Mouse (Mus musculus) limb, embryonic 10.5 days (tissue): Measurements from ENCODE around the gene Mtif2. TPM values are rescaled to one million over a fixed set of nuclear protein-coding genes. Genes with fewer than 3 reads are reported as not detected.
"Not testable (repeated sequence)": the region's sequence is repeated elsewhere in the genome, so short reads cannot be mapped to it uniquely, and the experiment has no call there.

Source experiments
- DNase-seq: peaks from one replicate; pipeline ENCODE4 v3.0.0-alpha.2; 2017; ENCODE audit warnings: low spot score
- H3K27ac ChIP-seq: fragments of 300-500 bp; sonication (generic); 2 replicates; pipeline ENCODE4 v1.5.1; 2016; ENCODE audit warnings: mild to moderate bottlenecking
- H3K27me3 ChIP-seq: fragments of 300-500 bp; sonication (generic); 2 replicates; pipeline ENCODE4 v1.6.1; 2016; ENCODE audit warnings: low read depth, mild to moderate bottlenecking; ENCODE audit not compliant: poor library complexity, severe bottlenecking
- H3K36me3 ChIP-seq: fragments of 300-500 bp; sonication (generic); 2 replicates; pipeline ENCODE4 v1.6.1; 2016; ENCODE audit warnings: mild to moderate bottlenecking, moderate library complexity
- H3K4me1 ChIP-seq: fragments of 300-500 bp; sonication (generic); 2 replicates; pipeline ENCODE4 v1.6.1; 2016
- H3K4me3 ChIP-seq: fragments of 300-500 bp; sonication (generic); 2 replicates; pipeline ENCODE4 v1.5.1; 2016; ENCODE audit warnings: mild to moderate bottlenecking, moderate library complexity
- H3K9me3 ChIP-seq: fragments of 300-500 bp; sonication (generic); replicated peaks from 2 replicates; pipeline ENCODE4 v1.6.1; 2016; ENCODE audit warnings: mild to moderate bottlenecking
- WGBS: fragments of 180-500 bp; shearing (Covaris S2); methylation state at CpG from one replicate; pipeline ENCODE4 v1.1.7; 2016; 5-methylcytosine and 5-hydroxymethylcytosine counted together
- polyA plus RNA-seq: library from polyadenylated mRNA; unstranded; fragments of >200 nt; fragmentation: Nextera tagmentation; extraction: Ambion mirVana; gene quantifications from 2 replicates; pipeline ENCODE4 v1.2.1, GENCODE M21; 2016

The Mtif2 gene
- polyA plus RNA-seq, 1 experiment from 2014 or later, result 45.2 TPM

- not testable (repeated sequence) for H3K4me3 ChIP-seq, H3K27me3 ChIP-seq, H3K9me3 ChIP-seq, H3K27ac ChIP-seq, DNase-seq
- Histone ChIP-seq H3K36me3 (peaks cover 63% of the 10 kb centered on the region), H3K4me1 (peaks cover 11% of the 10 kb centered on the region)
- 90% methylated on average over 4 of the region's 4 CpGs for WGBS
Observed at GRCm38 (mm10) chr11:29545150-29545752, 19.0 kb downstream of the Mtif2 start.

DNA sequence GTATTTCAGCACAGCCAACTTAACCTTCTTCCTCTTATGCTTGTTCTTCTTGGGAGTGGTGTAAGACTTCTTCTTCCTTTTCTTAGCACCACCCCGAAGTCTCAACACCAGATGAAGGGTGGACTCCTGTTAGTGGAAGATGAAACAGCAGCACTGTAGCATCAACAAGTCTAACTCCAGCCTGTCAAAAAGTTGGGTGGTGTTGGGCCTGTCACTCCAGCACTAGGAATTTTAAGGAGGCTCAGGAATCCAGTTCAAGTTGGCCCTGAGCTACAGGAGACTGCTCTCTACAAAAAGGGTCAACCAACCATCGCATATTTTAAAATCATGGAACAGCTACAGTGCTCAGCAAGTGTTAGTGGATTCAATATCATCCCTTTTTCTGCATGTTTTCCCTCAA is 20.1 kb downstream of the Mtif2 start:
- Histone ChIP-seq H3K4me3 (peak overlapping the region; percentile 74), H3K36me3 (peaks cover 53% of the 10 kb centered on the region), H3K27ac (peak overlapping the region; percentile 95; the same call in 1 of the 2 replicates), H3K4me1 (peaks cover 11% of the 10 kb centered on the region)
- not testable (repeated sequence) for H3K9me3 ChIP-seq, H3K27me3 ChIP-seq, DNase-seq
- WGBS, result 95% methylated on average over 2 of the region's 2 CpGs

GRCm38 (mm10) chr11:29546762-29547161 is 20.6 kb downstream of the Mtif2 start:
- DNase-seq, result no peak
- Histone ChIP-seq H3K27me3 (no peaks in the 10 kb centered on the region), H3K4me3 (peak overlapping the region; percentile 74), H3K4me1 (peaks cover 11% of the 10 kb centered on the region), H3K36me3 (peaks cover 49% of the 10 kb centered on the region), H3K9me3 (no peaks in the 10 kb centered on the region), H3K27ac (peak overlapping the region; percentile 95)
- 22% methylated on average over 2 of the region's 2 CpGs for WGBS

- Histone ChIP-seq H3K36me3 (peaks cover 45% of the 10 kb centered on the region), H3K4me1 (peaks cover 11% of the 10 kb centered on the region), H3K27me3 (no peaks in the 10 kb centered on the region), H3K4me3 (peak overlapping the region; percentile 74), H3K9me3 (no peaks in the 10 kb centered on the region), H3K27ac (peak overlapping the region; percentile 95)
- WGBS, result under 1% methylated on average over 27 of the region's 27 CpGs
- no peak for DNase-seq
Observed at GRCm38 (mm10) chr11:29547249-29547751, 21.1 kb downstream of the Mtif2 start.

DNA sequence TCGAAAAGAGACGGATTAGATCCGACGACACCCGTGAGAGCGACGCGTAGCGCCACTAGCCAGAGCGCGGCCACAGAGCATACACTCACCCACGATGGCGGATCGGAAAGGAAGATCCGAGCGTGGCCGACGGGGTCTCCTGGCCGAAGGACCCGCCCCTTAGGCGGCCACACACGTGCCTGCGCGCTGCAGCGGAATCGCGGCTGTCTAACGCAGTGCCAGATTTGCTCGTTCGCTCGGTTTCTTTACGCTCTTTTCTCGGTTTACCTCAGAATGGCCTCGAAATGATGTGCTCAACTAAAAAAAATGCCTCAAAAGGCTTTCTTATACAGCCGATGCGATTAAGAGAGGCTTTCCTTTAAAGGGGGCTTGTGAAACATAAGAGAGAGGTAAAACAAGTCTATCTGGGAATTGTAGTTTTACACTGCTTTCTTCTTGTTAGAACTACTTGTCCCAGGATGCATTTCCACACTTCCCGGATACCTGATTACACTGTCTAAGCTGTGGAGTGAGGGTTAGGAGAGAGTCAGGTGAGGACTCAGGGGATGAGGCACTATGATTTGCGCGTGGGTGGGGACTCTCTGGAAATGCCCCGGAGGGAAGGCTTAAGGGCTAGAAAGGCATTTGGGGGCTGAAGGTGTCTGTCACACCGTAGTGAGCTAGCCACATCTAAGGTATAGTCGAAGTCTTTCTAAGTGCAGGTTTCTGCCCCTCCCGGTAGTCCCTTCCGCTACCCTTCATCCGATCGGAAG is 21.7 kb downstream of the Mtif2 start, which contains the start of the genes Clhc1 and Rps27a:
Gene Clhc1 (plus strand): TSS at position 199 of the 752 bp plus-strand sequence.
Gene Rps27a (minus strand): TSS at position 358 of the 752 bp plus-strand sequence.
- Histone ChIP-seq H3K27ac (peak within 1 kb of the TSS; percentile 95), H3K4me3 (peak within 1 kb of the TSS; percentile 74), H3K36me3 (peaks cover 40% of the 10 kb centered on the region), H3K4me1 (peaks cover 11% of the 10 kb centered on the region), H3K9me3 (no peaks in the 10 kb centered on the region), H3K27me3 (no peaks in the 10 kb centered on the region)
- under 1% methylated on average over 46 of the region's 46 CpGs for WGBS
- peak; percentile 90 for DNase-seq

GRCm38 (mm10) chr11:29548504-29549424 is 22.6 kb downstream of the Mtif2 start:
- Histone ChIP-seq H3K27ac (peak overlapping the region; percentile 95), H3K4me3 (peak overlapping the region; percentile 74), H3K27me3 (no peaks in the 10 kb centered on the region), H3K4me1 (peaks cover 11% of the 10 kb centered on the region), H3K36me3 (peaks cover 32% of the 10 kb centered on the region), H3K9me3 (no peaks in the 10 kb centered on the region)
- 27% methylated on average over 23 of the region's 23 CpGs for WGBS
- DNase-seq, result no peak

DNA sequence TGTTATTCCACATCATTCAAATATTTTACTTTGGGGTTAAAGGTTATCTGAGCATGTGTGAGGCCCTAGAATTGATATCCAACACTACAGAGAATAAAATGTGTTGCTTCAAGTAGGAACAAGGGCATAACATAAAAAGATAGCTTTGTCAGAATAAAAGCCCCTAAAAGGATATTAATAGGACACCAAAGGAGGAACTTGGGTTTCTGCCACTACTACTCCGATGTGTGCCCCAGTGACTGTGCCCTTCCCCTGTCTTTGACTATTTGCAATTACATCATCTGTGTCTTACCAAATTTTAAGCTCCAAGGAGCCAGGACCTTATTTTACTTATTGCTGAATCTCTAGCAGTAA is 23.2 kb downstream of the Mtif2 start:
- no peak overlapping the region for H3K4me3 ChIP-seq
- peaks cover 25% of the 10 kb centered on the region for H3K36me3 ChIP-seq
- peaks cover 11% of the 10 kb centered on the region for H3K4me1 ChIP-seq
- H3K9me3 ChIP-seq, result no peaks in the 10 kb centered on the region
- H3K27me3 ChIP-seq, result no peaks in the 10 kb centered on the region
- DNase-seq, result no peak
- 98% methylated on average over 1 of the region's 1 CpGs for WGBS
- H3K27ac ChIP-seq, result no peak overlapping the region

DNA sequence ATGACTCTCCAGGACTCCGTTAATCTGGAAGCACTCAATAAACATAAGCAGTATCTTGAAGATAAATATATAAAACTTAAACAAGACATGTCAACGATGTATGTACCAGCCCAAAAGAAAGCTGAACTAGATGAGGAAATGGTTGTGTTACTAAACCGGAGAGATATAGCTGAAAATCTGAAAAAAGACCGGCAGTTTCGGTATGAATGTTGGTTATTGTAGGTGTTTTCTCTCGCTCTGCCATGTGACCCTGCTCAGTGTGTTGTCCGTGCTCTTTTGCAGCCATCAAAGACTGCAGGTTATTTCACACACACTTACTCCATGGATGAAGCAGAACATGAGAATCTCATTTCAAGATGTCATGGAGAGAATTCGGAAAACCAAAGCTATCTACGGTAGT is 34.2 kb downstream of the Mtif2 start:
- Histone ChIP-seq H3K36me3 (no peaks in the 10 kb centered on the region), H3K9me3 (no peaks in the 10 kb centered on the region), H3K4me1 (no peaks in the 10 kb centered on the region), H3K27me3 (no peaks in the 10 kb centered on the region), H3K4me3 (no peak overlapping the region), H3K27ac (no peak overlapping the region)
- WGBS, result 92% methylated on average over 9 of the region's 9 CpGs
- DNase-seq, result no peak

- DNase-seq, result no peak
- Histone ChIP-seq H3K4me3 (no peak overlapping the region), H3K4me1 (no peaks in the 10 kb centered on the region), H3K9me3 (no peaks in the 10 kb centered on the region), H3K36me3 (no peaks in the 10 kb centered on the region), H3K27me3 (no peaks in the 10 kb centered on the region), H3K27ac (no peak overlapping the region)
- WGBS, result 87% methylated on average over 3 of the region's 3 CpGs
Observed at GRCm38 (mm10) chr11:29560990-29561389, 34.8 kb downstream of the Mtif2 start.

- no peaks in the 10 kb centered on the region for H3K36me3 ChIP-seq
- H3K27me3 ChIP-seq, result no peaks in the 10 kb centered on the region
- no peaks in the 10 kb centered on the region for H3K4me1 ChIP-seq
- no peak for DNase-seq
- no peak overlapping the region for H3K4me3 ChIP-seq
- H3K27ac ChIP-seq, result no peak overlapping the region
- 88% methylated on average over 2 of the region's 2 CpGs for WGBS
- H3K9me3 ChIP-seq, result no peaks in the 10 kb centered on the region
Observed at GRCm38 (mm10) chr11:29563406-29563805, 37.2 kb downstream of the Mtif2 start.

GRCm38 (mm10) chr11:29571536-29571935 is 45.3 kb downstream of the Mtif2 start:
- Histone ChIP-seq H3K27me3 (no peaks in the 10 kb centered on the region), H3K9me3 (no peaks in the 10 kb centered on the region), H3K4me1 (no peaks in the 10 kb centered on the region), H3K36me3 (no peaks in the 10 kb centered on the region), H3K27ac (no peak overlapping the region), H3K4me3 (no peak overlapping the region)
- DNase-seq, result no peak
- WGBS, result 87% methylated on average over 3 of the region's 3 CpGs

GRCm38 (mm10) chr11:29572656-29573055 is 46.4 kb downstream of the Mtif2 start:
- H3K27ac ChIP-seq, result no peak overlapping the region
- WGBS, result 84% methylated on average over 2 of the region's 2 CpGs
- no peaks in the 10 kb centered on the region for H3K27me3 ChIP-seq
- H3K4me3 ChIP-seq, result no peak overlapping the region
- no peaks in the 10 kb centered on the region for H3K36me3 ChIP-seq
- no peak for DNase-seq
- H3K9me3 ChIP-seq, result no peaks in the 10 kb centered on the region
- H3K4me1 ChIP-seq, result no peaks in the 10 kb centered on the region
